Comparison of ENCODE assay signal across 8 mouse cellular contexts in the genomic region with DNA sequence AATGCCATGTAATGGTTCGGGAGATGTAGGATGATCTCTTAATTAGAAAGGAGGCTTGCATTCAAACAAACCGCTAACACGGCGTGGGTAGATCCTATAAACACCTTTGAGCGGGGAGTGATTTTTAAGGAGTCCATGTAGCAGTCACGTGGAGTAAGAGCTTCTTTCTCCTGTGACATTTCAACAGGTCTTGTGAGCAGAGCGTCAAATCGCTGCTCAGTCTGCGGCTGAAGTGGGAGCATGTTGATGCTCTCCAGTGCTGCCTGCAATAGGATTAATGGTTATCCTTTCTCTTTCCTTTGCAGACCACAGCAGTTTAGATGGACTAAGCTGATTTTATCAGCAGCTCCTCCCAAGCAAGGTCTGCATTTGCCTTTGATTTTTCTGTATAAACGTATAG. TPM values are rescaled to one million over a fixed set of nuclear protein-coding genes. Genes with fewer than 3 reads are reported as not detected.
DNase-seq lines count a peak whose midpoint lies in the region; ATAC-seq and TF ChIP-seq lines count a peak whose summit lies in the region.

No protein-coding gene starts in this region.

- peak overlapping the region; percentile 80 for H3K4me2 ChIP-seq in midbrain, embryonic 14.5 days (ENCODE audit: low read length)

- TF ChIP-seq POLR2A in kidney, adult 2 months (IDR thresholded peaks at IDR 0.05; ENCODE audit: low read depth, low read length), result no peak

- H3K4me1 ChIP-seq in heart, embryonic 10.5 days, result peaks cover 7% of the 10 kb centered on the region
- H3K4me1 ChIP-seq in ES-E14 (ENCODE audit: control insufficient read depth in 2 of 2, insufficient read depth in 2 of 2, low read length in 2 of 2, poor library complexity in 1 of 2), result peaks cover 0 to 5% of the 10 kb centered on the region in 2 experiments; a peak in 1 of 4 replicates
- H3K4me1 ChIP-seq in kidney, adult 2 months (ENCODE audit: control insufficient read depth, insufficient read depth, low read length), result no peaks in the 10 kb centered on the region
- 0 out of 2 replicates have a peak, but pooled peaks cover 8% of the 10 kb centered on the region for H3K4me1 ChIP-seq in midbrain, embryonic 14.5 days (ENCODE audit: control insufficient read depth, insufficient read depth, low read length)

- H3K4me3 ChIP-seq in heart, embryonic 10.5 days, result peak overlapping the region; percentile 77
- peak overlapping the region; percentile 66 to 79 for H3K4me3 ChIP-seq in ES-E14 (ENCODE audit: insufficient read depth in 1 of 2, low read depth in 1 of 2, low read length in 2 of 2, poor library complexity in 1 of 2, severe bottlenecking in 1 of 2)
- H3K4me3 ChIP-seq in kidney, adult 2 months (ENCODE audit: insufficient read depth, low read depth, low read length), result peak overlapping the region; percentile 78
- H3K4me3 ChIP-seq in midbrain, embryonic 14.5 days (replicated peaks; ENCODE audit: low read depth, low read length), result peak overlapping the region; percentile 62

- H3K9ac ChIP-seq in ES-E14 (ENCODE audit: insufficient read depth, low read depth, low read length, poor library complexity, severe bottlenecking), result peak overlapping the region; percentile 62
- peak overlapping the region; percentile 58 for H3K9ac ChIP-seq in midbrain, embryonic 14.5 days (replicated peaks; ENCODE audit: low read length)

- DNase-seq in heart, embryonic 10.5 days (ENCODE audit: low spot score), result no peak
- DNase-seq in heart, adult 8-10 months (ENCODE audit: low spot score), result no peak
- DNase-seq in ES-E14 (ENCODE audit: low read depth, low spot score), result no peak
- peak; percentile 17 for DNase-seq in kidney, adult 2 months
- DNase-seq in midbrain, embryonic 14.5 days, result peak; percentile 53
- no peak for DNase-seq in urinary bladder, postnatal 25 days (ENCODE audit: low spot score)
- no peak for DNase-seq in layer of hippocampus, postnatal 36 days

- ATAC-seq in erythroblast, adult 5-6 weeks (replicated peaks; ENCODE audit: low FRiP score, poor library complexity, severe bottlenecking), result 0 out of 2 replicates have a peak, but pooled peaks have one; percentile 29
- no peak; the same call in 1 of the 2 replicates for ATAC-seq in midbrain, embryonic 14.5 days (ENCODE audit: low FRiP score, low TSS enrichment)

- H3K9me3 ChIP-seq in heart, embryonic 10.5 days, result no peaks in the 10 kb centered on the region
- no peaks in the 10 kb centered on the region for H3K9me3 ChIP-seq in ES-E14 (ENCODE audit: control insufficient read depth, insufficient read depth, low read depth, low read length)
- H3K9me3 ChIP-seq in midbrain, embryonic 14.5 days (ENCODE audit: control insufficient read depth, low read length), result no peaks in the 10 kb centered on the region

- H3K36me3 ChIP-seq in heart, embryonic 10.5 days, result no peaks in the 10 kb centered on the region
- no peaks in the 10 kb centered on the region for H3K36me3 ChIP-seq in ES-E14 (ENCODE audit: control insufficient read depth, insufficient read depth, low read length, poor library complexity, severe bottlenecking)
- no peaks in the 10 kb centered on the region for H3K36me3 ChIP-seq in kidney, adult 2 months (ENCODE audit: control insufficient read depth, insufficient read depth, low read length)
- no peaks in the 10 kb centered on the region for H3K36me3 ChIP-seq in midbrain, embryonic 14.5 days (ENCODE audit: control insufficient read depth, insufficient read depth, low read length)

- no peaks in the 10 kb centered on the region for H3K27me3 ChIP-seq in heart, embryonic 10.5 days (ENCODE audit: insufficient read depth, poor library complexity, severe bottlenecking)
- H3K27me3 ChIP-seq in kidney, adult 2 months (replicated peaks; ENCODE audit: control insufficient read depth, insufficient read depth, low read length), result no peaks in the 10 kb centered on the region
- H3K27me3 ChIP-seq in midbrain, embryonic 14.5 days (ENCODE audit: control insufficient read depth, insufficient read depth, low read length), result no peaks in the 10 kb centered on the region

- H3K27ac ChIP-seq in heart, embryonic 10.5 days, result peak overlapping the region; percentile 76; the same call in 1 of the 2 replicates
- H3K27ac ChIP-seq in ES-E14 (ENCODE audit: insufficient read depth, low read depth, low read length, poor library complexity, severe bottlenecking), result no peak overlapping the region
- peak overlapping the region; percentile 11; the same call in 1 of the 2 replicates for H3K27ac ChIP-seq in kidney, adult 2 months (ENCODE audit: insufficient read depth, low read depth, low read length)
- H3K27ac ChIP-seq in midbrain, embryonic 14.5 days (replicated peaks; ENCODE audit: low read depth, low read length), result no peak overlapping the region; the same call in 1 of the 2 replicates

- 5% methylated on average over 10 of the region's 10 CpGs for WGBS in heart, embryonic 10.5 days
- WGBS in kidney, adult 2 months, result 6% methylated on average over 10 of the region's 10 CpGs
- WGBS in midbrain, embryonic 14.5 days, result 3% methylated on average over 10 of the region's 10 CpGs

- TF ChIP-seq CTCF in kidney, adult 2 months (conservative IDR thresholded peaks at IDR 0.05; ENCODE audit: insufficient read depth, insufficient read length, low read depth, low read length), result no peak

- in situ Hi-C loops in ES-E14 (cut with MboI; ENCODE audit: low sequenced_read_pairs in 2 of 2, unreplicated experiment in 2 of 2), result no loop called here

TF ChIP-seq in ES-E14, 5 proteins besides CTCF, POLR2A, EP300 and RAD21:
- no peak for TF ChIP-seq ZNF384 (IDR thresholded peaks at IDR 0.05; ENCODE audit: low read depth, low read length)
- TF ChIP-seq ZC3H11A (IDR thresholded peaks at IDR 0.05; ENCODE audit: borderline replicate concordance, low read depth, low read length), result no peak
- TF ChIP-seq MAFK (IDR thresholded peaks at IDR 0.05; ENCODE audit: insufficient read depth, low read depth, low read length), result no peak
- TF ChIP-seq CHD2 (IDR thresholded peaks at IDR 0.05; ENCODE audit: low read depth, low read length), result no peak
- TF ChIP-seq HCFC1 (IDR thresholded peaks at IDR 0.05; ENCODE audit: borderline replicate concordance, insufficient read depth, low read length), result no peak
TF ChIP-seq in ES-E14: peak in this region for 0.

RNA-seq across cellular contexts. Expression of a gene that starts 0.8 kb away (rescaled TPM):
- 6.7 and 7.2 TPM in 2 replicates for polyA plus RNA-seq in heart, embryonic 10.5 days (2016; fragmentation: Nextera tagmentation; extraction: Ambion mirVana)
- total RNA-seq in heart, adult 8-10 months (2022), result 10 to 100 TPM; 13.9 to 15.2 (median 14.9) TPM
- 10.3 and 12.3 TPM in 2 replicates for total RNA-seq in ES-E14 (2012; rRNA removed)
- total RNA-seq in erythroblast, adult 5-6 weeks (2015; ENCODE audit: low replicate concordance), result 5.0 and 13.8 TPM in 2 replicates
- 5.3 and 9.2 TPM in 2 replicates for total RNA-seq in erythroblast, adult 5-6 weeks (2017; ENCODE audit: low replicate concordance)
- polyA plus RNA-seq in kidney, adult 2 months (2012; rRNA removed), result 12.7 and 14.1 TPM in 2 replicates
- polyA plus RNA-seq in midbrain, embryonic 14.5 days (2014; fragmentation: Nextera tagmentation; extraction: Ambion mirVana), result 17.8 and 24.2 TPM in 2 replicates
- total RNA-seq in layer of hippocampus, postnatal 36 days (2021), result 10 to 100 TPM; 22.8 to 24.5 TPM

RNA-seq across cellular contexts. Expression of a gene that starts 6.7 kb away (rescaled TPM):
- 37.8 and 52.6 TPM in 2 replicates for polyA plus RNA-seq in heart, embryonic 10.5 days (2016; fragmentation: Nextera tagmentation; extraction: Ambion mirVana)
- total RNA-seq in heart, adult 8-10 months (2022), result 10 to 100 TPM; 41.3 to 47.6 (median 45.0) TPM
- 30.1 and 32.8 TPM in 2 replicates for total RNA-seq in ES-E14 (2012; rRNA removed)
- 39.6 and 45.8 TPM in 2 replicates for total RNA-seq in erythroblast, adult 5-6 weeks (2015; ENCODE audit: low replicate concordance)
- 24.4 and 53.5 TPM in 2 replicates for total RNA-seq in erythroblast, adult 5-6 weeks (2017; ENCODE audit: low replicate concordance)
- 56.9 and 61.8 TPM in 2 replicates for polyA plus RNA-seq in kidney, adult 2 months (2012; rRNA removed)
- polyA plus RNA-seq in midbrain, embryonic 14.5 days (2014; fragmentation: Nextera tagmentation; extraction: Ambion mirVana), result 57.2 and 72.6 TPM in 2 replicates
- 10 to 100 TPM; 29.9 to 33.1 TPM for total RNA-seq in layer of hippocampus, postnatal 36 days (2021)

RNA-seq across cellular contexts. Expression of a gene that starts 22.2 kb away (rescaled TPM):
- not detected in 2 replicates for polyA plus RNA-seq in heart, embryonic 10.5 days (2016; fragmentation: Nextera tagmentation; extraction: Ambion mirVana)
- not detected for total RNA-seq in heart, adult 8-10 months (2022)
- not detected in 2 replicates for total RNA-seq in ES-E14 (2012; rRNA removed)
- total RNA-seq in erythroblast, adult 5-6 weeks (2015; ENCODE audit: low replicate concordance), result not detected in 2 replicates
- total RNA-seq in erythroblast, adult 5-6 weeks (2017; ENCODE audit: low replicate concordance), result not detected in 2 replicates
- not detected in 2 replicates for polyA plus RNA-seq in kidney, adult 2 months (2012; rRNA removed)
- not detected in 2 replicates for polyA plus RNA-seq in midbrain, embryonic 14.5 days (2014; fragmentation: Nextera tagmentation; extraction: Ambion mirVana)
- total RNA-seq in layer of hippocampus, postnatal 36 days (2021), result not detected

Comparison
In these comparisons a context has a peak if more than half of its experiments do, and no peak if none do; other contexts are left out.
1. DNase-seq: peak in kidney, adult 2 months (single experiment) and midbrain, embryonic 14.5 days (single experiment); none in heart, embryonic 10.5 days (single experiment), heart, adult 8-10 months (single experiment), ES-E14 (single experiment), urinary bladder, postnatal 25 days (single experiment) and layer of hippocampus, postnatal 36 days (0 of 2).
2. H3K27ac ChIP-seq: peak in heart, embryonic 10.5 days (single experiment) and kidney, adult 2 months (single experiment); none in ES-E14 (single experiment) and midbrain, embryonic 14.5 days (single experiment).
3. Peak in every context shown above with its lines, with median percentiles within 50 percentile points of each other: H3K4me3 ChIP-seq.